Mouse (Mus musculus) embryonic fibroblast, embryonic 13.5 days (primary cell): ENCODE measurements at regions not wholly inside any gene's neighbourhood (a gene's known extent, or its start where the extent isn't known, plus 50 kb on each side); places are given as distances from the start of the nearest gene placed in this dataset.

Source experiments
- H3K27ac ChIP-seq: 2 replicates; pipeline ENCODE4 v1.5.1; 2012; ENCODE audit warnings: low read length, control low read depth, inconsistent platforms; ENCODE audit not compliant: insufficient read depth
- H3K4me1 ChIP-seq: 2 replicates; pipeline ENCODE4 v1.6.1; 2011; ENCODE audit warnings: low read length; ENCODE audit not compliant: control insufficient read depth, insufficient read depth
- H3K4me3 ChIP-seq: 2 replicates; pipeline ENCODE4 v1.5.1; 2011; ENCODE audit warnings: mild to moderate bottlenecking, control low read depth, low read length; ENCODE audit not compliant: insufficient read depth
- CTCF ChIP-seq: IDR thresholded peaks from 2 replicates; pipeline ENCODE4 v1.5.1; 2011; ENCODE audit warnings: mild to moderate bottlenecking, control low read depth, low read length, moderate library complexity, borderline replicate concordance; ENCODE audit not compliant: insufficient read depth
- POLR2A ChIP-seq: IDR thresholded peaks from 2 replicates; pipeline ENCODE4 v1.6.1; 2011; ENCODE audit warnings: low read depth, mild to moderate bottlenecking, control low read depth, low read length, moderate library complexity

- Histone ChIP-seq H3K27ac (no peak overlapping the region), H3K4me3 (no peak overlapping the region), H3K4me1 (no peaks in the 10 kb centered on the region)
- TF ChIP-seq CTCF = no peak
- no peak for TF ChIP-seq POLR2A
Measured at GRCm38 (mm10) chr8:92427801-92428200, 70.4 kb downstream of the Irx5 start.

- H3K27ac ChIP-seq = no peak overlapping the region
- H3K4me3 ChIP-seq = no peak overlapping the region
- no peak for TF ChIP-seq CTCF
- TF ChIP-seq POLR2A = no peak
- no peaks in the 10 kb centered on the region for H3K4me1 ChIP-seq
Measured at GRCm38 (mm10) chr8:92437075-92437663, 79.7 kb downstream of the Irx5 start.

GRCm38 (mm10) chr8:92438294-92438693, 80.9 kb downstream of the Irx5 start:
- H3K4me1 ChIP-seq = no peaks in the 10 kb centered on the region
- TF ChIP-seq POLR2A (no peak), CTCF (no peak)
- H3K27ac ChIP-seq = no peak overlapping the region
- no peak overlapping the region for H3K4me3 ChIP-seq

DNA sequence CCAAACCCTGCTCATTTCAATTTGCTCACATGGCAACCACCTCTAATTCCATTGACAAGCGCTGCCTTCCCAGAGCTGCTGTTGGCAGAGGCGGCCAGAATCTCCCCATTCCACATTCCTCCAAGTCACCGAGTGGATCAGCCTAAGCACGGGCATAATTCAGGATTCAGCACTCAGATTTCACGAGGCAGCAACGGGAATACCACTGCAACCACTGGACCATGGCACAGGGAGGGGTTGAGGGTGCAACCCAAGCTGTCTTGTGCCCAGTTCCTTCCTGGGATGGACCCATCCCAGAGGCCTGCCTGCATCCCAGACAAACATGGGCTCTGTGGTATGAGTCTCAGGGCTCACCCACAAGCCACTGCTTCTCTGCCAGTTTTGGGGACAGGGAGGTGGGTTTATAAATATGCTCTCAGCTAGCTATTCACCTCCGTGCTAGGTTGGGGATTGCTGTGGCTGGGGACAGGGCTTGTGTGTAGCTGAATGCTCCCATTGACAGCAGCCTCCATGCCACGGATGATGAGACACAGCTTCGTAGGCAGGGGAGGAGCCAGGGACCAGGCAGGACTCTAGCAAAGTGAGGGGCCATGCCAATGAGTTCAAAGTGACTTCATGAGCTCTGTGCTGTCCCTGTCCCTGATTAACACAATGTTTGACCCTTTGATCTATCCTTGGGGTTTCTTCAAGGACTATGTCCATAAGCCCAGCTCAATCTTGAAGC, 82.5 kb downstream of the Irx5 start:
- H3K27ac ChIP-seq = no peak overlapping the region
- H3K4me3 ChIP-seq = no peak overlapping the region
- no peaks in the 10 kb centered on the region for H3K4me1 ChIP-seq
- TF ChIP-seq POLR2A = no peak
- no peak for TF ChIP-seq CTCF

GRCm38 (mm10) chr8:92442086-92442485, 84.7 kb downstream of the Irx5 start:
- H3K4me3 ChIP-seq = no peak overlapping the region
- no peaks in the 10 kb centered on the region for H3K4me1 ChIP-seq
- no peak overlapping the region for H3K27ac ChIP-seq
- TF ChIP-seq POLR2A (no peak), CTCF (no peak)

GRCm38 (mm10) chr8:92459291-92459690, 101.9 kb downstream of the Irx5 start:
- H3K4me1 ChIP-seq = no peaks in the 10 kb centered on the region

DNA sequence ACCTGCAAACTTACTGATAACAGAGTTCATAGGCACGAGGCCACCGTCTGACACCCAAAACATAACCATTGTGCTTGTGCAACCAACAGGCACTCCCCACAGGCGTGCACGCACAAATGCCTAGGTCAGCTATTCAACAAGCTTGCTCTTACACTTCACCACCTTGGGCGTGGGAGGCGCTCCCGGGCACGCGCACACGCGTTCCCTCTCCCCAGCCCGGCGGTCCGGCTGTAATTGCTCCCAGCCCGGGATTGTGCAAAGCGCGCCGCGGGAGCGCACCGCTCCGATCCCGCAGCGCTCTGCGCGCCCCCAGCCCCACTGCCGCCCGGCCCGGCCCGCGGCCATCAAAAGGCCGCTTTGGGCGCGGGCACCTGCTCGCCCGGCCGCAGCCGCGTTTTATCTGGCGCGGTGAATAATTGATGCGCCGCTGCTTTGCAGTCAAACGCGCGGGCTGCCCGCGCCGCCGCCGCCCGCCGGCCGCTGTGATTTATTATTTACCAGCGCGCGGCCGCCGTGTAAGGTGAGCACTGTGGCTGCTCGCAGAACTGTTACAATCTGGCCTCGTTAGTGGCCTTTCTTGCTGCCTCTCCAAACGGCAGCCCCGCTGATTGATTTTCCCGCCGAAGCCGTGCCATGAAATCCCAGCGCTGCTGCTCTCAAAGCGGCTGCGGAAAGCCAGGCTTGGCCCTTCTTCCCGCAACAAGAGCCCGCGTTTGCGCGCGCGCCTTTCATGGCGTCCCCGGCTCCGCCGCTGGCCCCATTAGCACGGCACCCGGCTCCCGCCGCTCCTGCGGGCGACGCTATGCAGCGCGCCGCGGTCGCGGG, 102.9 kb downstream of the Irx5 start:
- TF ChIP-seq CTCF (no peak), POLR2A (no peak)
- H3K4me1 ChIP-seq = no peaks in the 10 kb centered on the region
- peak overlapping the region; percentile 43 for H3K4me3 ChIP-seq
- no peak overlapping the region for H3K27ac ChIP-seq

More at GRCm38 (mm10) chr8:92459291-92459690, 101.9 kb downstream of the Irx5 start:
- Histone ChIP-seq H3K4me3 (no peak overlapping the region), H3K27ac (no peak overlapping the region)
- TF ChIP-seq CTCF = no peak
- TF ChIP-seq POLR2A = no peak

GRCm38 (mm10) chr8:92469141-92470000, 111.9 kb downstream of the Irx5 start:
- H3K4me1 ChIP-seq = no peaks in the 10 kb centered on the region
- no peak overlapping the region for H3K4me3 ChIP-seq
- TF ChIP-seq POLR2A (no peak), CTCF (no peak)
- H3K27ac ChIP-seq = no peak overlapping the region

DNA sequence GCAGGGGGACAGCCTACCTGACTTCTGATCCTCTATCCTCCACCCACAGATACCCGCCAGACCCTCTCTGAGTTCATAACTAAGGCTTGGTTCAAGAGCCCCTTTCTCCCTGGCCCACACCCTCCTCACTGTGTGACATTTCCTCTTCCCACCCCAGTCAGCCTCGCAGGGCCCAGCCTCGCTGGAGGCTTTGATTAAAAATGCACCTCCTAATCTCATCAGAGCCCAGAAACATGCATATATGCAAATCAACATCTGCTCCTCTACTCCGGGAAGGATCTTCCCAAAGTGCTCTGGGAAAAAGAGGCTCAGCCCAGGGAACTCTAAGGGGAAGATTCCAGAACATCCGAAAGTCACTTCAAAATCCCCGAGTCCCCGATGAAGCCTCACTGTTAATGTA, 114.8 kb downstream of the Irx5 start:
- no peak overlapping the region for H3K4me3 ChIP-seq
- no peaks in the 10 kb centered on the region for H3K4me1 ChIP-seq
- TF ChIP-seq POLR2A = no peak
- TF ChIP-seq CTCF = no peak
- no peak overlapping the region for H3K27ac ChIP-seq

GRCm38 (mm10) chr8:92472817-92473216, 115.4 kb downstream of the Irx5 start:
- Histone ChIP-seq H3K27ac (no peak overlapping the region), H3K4me1 (no peaks in the 10 kb centered on the region), H3K4me3 (no peak overlapping the region)
- TF ChIP-seq CTCF (no peak), POLR2A (no peak)
